In genomic region chr10:77417240-77418102, GRCm38 (mm10) we compare ENCODE assay signal across 8 mouse cellular contexts. TPM values are rescaled to one million over a fixed set of nuclear protein-coding genes. Genes with fewer than 3 reads are reported as not detected.
A peak's percentile ranks its signal among the peaks of the same experiment; 100 is the strongest.
DNase-seq lines count a peak whose midpoint lies in the region; ATAC-seq and TF ChIP-seq lines count a peak whose summit lies in the region.

No protein-coding gene starts in this region.

- H3K4me3 ChIP-seq in kidney, embryonic 15.5 days (replicated peaks), result peak overlapping the region; percentile 83
- H3K4me3 ChIP-seq in heart, embryonic 11.5 days (ENCODE audit: low read depth, low read length), result peak overlapping the region; percentile 65
- peak overlapping the region; percentile 77 for H3K4me3 ChIP-seq in limb, embryonic 12.5 days (replicated peaks)
- peak overlapping the region; percentile 38 for H3K4me3 ChIP-seq in myocyte

- no peak for TF ChIP-seq POLR2A in myocyte (IDR thresholded peaks at IDR 0.05; ENCODE audit: insufficient read length, low read depth)

- H3K27me3 ChIP-seq in kidney, embryonic 15.5 days, result peaks cover 23% of the 10 kb centered on the region
- H3K27me3 ChIP-seq in heart, embryonic 11.5 days (ENCODE audit: control insufficient read depth, insufficient read depth, low read length), result peaks cover 7% of the 10 kb centered on the region
- H3K27me3 ChIP-seq in limb, embryonic 12.5 days, result peaks cover 22% of the 10 kb centered on the region
- no peaks in the 10 kb centered on the region for H3K27me3 ChIP-seq in myocyte (ENCODE audit: control insufficient read depth, insufficient read depth, insufficient read length)

- WGBS in kidney, embryonic 15.5 days, result under 1% methylated on average over 70 of the region's 70 CpGs
- under 1% methylated on average over 68 of the region's 70 CpGs for WGBS in heart, embryonic 11.5 days (ENCODE audit: insufficient replicate concordance)
- WGBS in limb, embryonic 12.5 days, result under 1% methylated on average over 70 of the region's 70 CpGs

- peak overlapping the region; percentile 67 for H3K9ac ChIP-seq in kidney, embryonic 15.5 days
- H3K9ac ChIP-seq in heart, embryonic 11.5 days (ENCODE audit: low read depth, low read length), result peak overlapping the region; percentile 73
- peak overlapping the region; percentile 75 for H3K9ac ChIP-seq in limb, embryonic 12.5 days (replicated peaks)

- H3K4me1 ChIP-seq in kidney, embryonic 15.5 days, result peaks cover 26% of the 10 kb centered on the region
- peaks cover 17% of the 10 kb centered on the region for H3K4me1 ChIP-seq in heart, embryonic 11.5 days (ENCODE audit: control insufficient read depth, insufficient read depth, low read length)
- peaks cover 16% of the 10 kb centered on the region for H3K4me1 ChIP-seq in limb, embryonic 12.5 days (replicated peaks)

- ATAC-seq in kidney, embryonic 15.5 days (replicated peaks; ENCODE audit: low FRiP score), result peak; percentile 74
- ATAC-seq in common myeloid progenitor, adult 5-6 weeks (replicated peaks; ENCODE audit: low read depth, poor library complexity, severe bottlenecking), result peak; percentile 33; the same call in 1 of the 2 replicates
- ATAC-seq in heart, embryonic 11.5 days (replicated peaks; ENCODE audit: insufficient number of reproducible peaks, low FRiP score, low TSS enrichment), result peak; percentile 47
- peak; percentile 79 for ATAC-seq in limb, embryonic 12.5 days (ENCODE audit: insufficient number of reproducible peaks, insufficient read depth, low FRiP score, low TSS enrichment, low read depth)

- H3K79me2 ChIP-seq in myocyte (ENCODE audit: control insufficient read depth, insufficient read depth), result no peaks in the 10 kb centered on the region

- peak overlapping the region; percentile 42 for H3ac ChIP-seq in myocyte (ENCODE audit: control insufficient read depth, insufficient read length)

- DNase-seq in kidney, adult 8-10 months, result no peak
- peak; percentile 71 for DNase-seq in MN1 (ENCODE audit: low spot score)
- peak; percentile 41 for DNase-seq in thymus, postnatal 4 days

- H3K36me3 ChIP-seq in kidney, embryonic 15.5 days, result no peaks in the 10 kb centered on the region
- no peaks in the 10 kb centered on the region for H3K36me3 ChIP-seq in heart, embryonic 11.5 days (ENCODE audit: control insufficient read depth, insufficient read depth, low read length)
- no peaks in the 10 kb centered on the region for H3K36me3 ChIP-seq in limb, embryonic 12.5 days
- H3K36me3 ChIP-seq in myocyte (ENCODE audit: control insufficient read depth, insufficient read depth), result no peaks in the 10 kb centered on the region

- H3K4me2 ChIP-seq in kidney, embryonic 15.5 days, result peak overlapping the region; percentile 98
- H3K4me2 ChIP-seq in heart, embryonic 11.5 days, result peak overlapping the region; percentile 99
- peak overlapping the region; percentile 92 for H3K4me2 ChIP-seq in limb, embryonic 12.5 days
- H3K4me2 ChIP-seq in myocyte (ENCODE audit: low read depth), result peak overlapping the region; percentile 86

- no peaks in the 10 kb centered on the region; the same call in 1 of the 2 replicates for H3K9me3 ChIP-seq in kidney, embryonic 15.5 days (replicated peaks)
- no peaks in the 10 kb centered on the region for H3K9me3 ChIP-seq in heart, embryonic 11.5 days (replicated peaks; ENCODE audit: control insufficient read depth, low read length)
- no peaks in the 10 kb centered on the region; the same call in 1 of the 2 replicates for H3K9me3 ChIP-seq in limb, embryonic 12.5 days

- H3K27ac ChIP-seq in kidney, embryonic 15.5 days, result peak overlapping the region; percentile 48; the same call in 1 of the 2 replicates
- no peak overlapping the region for H3K27ac ChIP-seq in heart, embryonic 11.5 days (ENCODE audit: low read depth, low read length)
- H3K27ac ChIP-seq in limb, embryonic 12.5 days, result no peak overlapping the region

TF ChIP-seq in myocyte, 11 proteins besides CTCF, POLR2A, EP300 and RAD21:
- TF ChIP-seq MAX (IDR thresholded peaks at IDR 0.05; ENCODE audit: low read depth) (no peak), CEBPB (IDR thresholded peaks at IDR 0.05; ENCODE audit: insufficient read depth, poor library complexity, severe bottlenecking) (no peak), E2F4 (IDR thresholded peaks at IDR 0.05; ENCODE audit: insufficient read depth) (no peak), TCF12 (IDR thresholded peaks at IDR 0.05; ENCODE audit: insufficient read depth, poor library complexity, severe bottlenecking) (no peak), USF1 (IDR thresholded peaks at IDR 0.05; ENCODE audit: low read depth) (no peak), SRF (IDR thresholded peaks at IDR 0.05; ENCODE audit: control insufficient read depth, insufficient read length, low read depth) (no peak), POLR2AphosphoS2 (IDR thresholded peaks at IDR 0.05; ENCODE audit: insufficient read length, low read depth) (no peak), TCF3 (IDR thresholded peaks at IDR 0.05; ENCODE audit: insufficient read length, low read depth) (no peak), MYOD1 (IDR thresholded peaks at IDR 0.05; ENCODE audit: control insufficient read depth in 1 of 3, insufficient read length in 2 of 3, low read depth in 2 of 3) (no peak), REST (IDR thresholded peaks at IDR 0.05; ENCODE audit: insufficient read depth, insufficient read length) (no peak), MYOG (IDR thresholded peaks at IDR 0.05; ENCODE audit: control insufficient read depth in 1 of 3, insufficient read depth in 1 of 3, insufficient read length in 2 of 3, low read depth in 2 of 3) (no peak)

RNA-seq across cellular contexts. Expression of gene Adarb1, which starts 0.6 kb away (rescaled TPM):
- polyA plus RNA-seq in kidney, embryonic 15.5 days (2015; fragmentation: Nextera tagmentation; extraction: Ambion mirVana), result 6.4 and 6.9 TPM in 2 replicates
- 0.15 and 2.7 TPM in 2 replicates for total RNA-seq in common myeloid progenitor, adult 5-6 weeks (2017)
- polyA plus RNA-seq in heart, embryonic 11.5 days (2014; fragmentation: Nextera tagmentation; extraction: Ambion mirVana), result 8.7 and 8.8 TPM in 2 replicates
- polyA plus RNA-seq in limb, embryonic 12.5 days (2016; fragmentation: Nextera tagmentation; extraction: Ambion mirVana), result 6.4 and 7.6 TPM in 2 replicates
- 4.5 TPM for polyA plus RNA-seq in myocyte (2012; fragmentation: generic; extraction: Trizol)

Comparison
In these comparisons a context has a peak if more than half of its experiments do, and no peak if none do; other contexts are left out.
1. DNase-seq: peak in MN1 (single experiment) and thymus, postnatal 4 days (single experiment); none in kidney, adult 8-10 months (0 of 2).
2. Peak in every context shown above with its lines, with median percentiles within 50 percentile points of each other: ATAC-seq, H3K4me2 ChIP-seq, H3K4me3 ChIP-seq and H3K9ac ChIP-seq.